Mouse (Mus musculus) limb, embryonic 11.5 days (tissue): Measurements from ENCODE around the gene Serpinh1. TPM values are rescaled to one million over a fixed set of nuclear protein-coding genes. Genes with fewer than 3 reads are reported as not detected.

Source experiments
- ATAC-seq: fragments of 200-750 bp; cut with Nextera tagmentation; 2 replicates; pipeline ENCODE4 v1.8.0; 2017; ENCODE audit warnings: low read depth; ENCODE audit not compliant: insufficient number of reproducible peaks, low FRiP score, low TSS enrichment
- DNase-seq: peaks from one replicate; pipeline ENCODE4 v3.0.0-alpha.2; 2015; ENCODE audit warnings: low spot score
- H3K27ac ChIP-seq: fragments of 300-500 bp; sonication (generic); replicated peaks from 2 replicates; pipeline ENCODE4 v1.5.1; 2014; ENCODE audit warnings: low read depth, mild to moderate bottlenecking, low read length
- H3K27me3 ChIP-seq: fragments of 300-500 bp; sonication (generic); 2 replicates; pipeline ENCODE4 v1.6.1; 2014; ENCODE audit warnings: mild to moderate bottlenecking, low read length, mixed read lengths; ENCODE audit not compliant: control insufficient read depth, insufficient read depth
- H3K36me3 ChIP-seq: fragments of 300-500 bp; sonication (generic); 2 replicates; pipeline ENCODE4 v1.6.1; 2014; ENCODE audit warnings: mild to moderate bottlenecking, low read length, moderate library complexity, mixed read lengths; ENCODE audit not compliant: control insufficient read depth, insufficient read depth
- H3K4me1 ChIP-seq: fragments of 300-500 bp; sonication (generic); 2 replicates; pipeline ENCODE4 v1.6.1; 2014; ENCODE audit warnings: low read length, mixed read lengths; ENCODE audit not compliant: control insufficient read depth, insufficient read depth
- H3K4me2 ChIP-seq: fragments of 300-500 bp; sonication (generic); 2 replicates; pipeline ENCODE4 v1.6.1; 2014; ENCODE audit warnings: low read depth, mild to moderate bottlenecking, moderate library complexity; ENCODE audit not compliant: severe bottlenecking
- H3K4me3 ChIP-seq: fragments of 300-500 bp; sonication (generic); 2 replicates; pipeline ENCODE4 v1.5.1; 2014; ENCODE audit warnings: low read depth, low read length
- H3K9ac ChIP-seq: fragments of 300-500 bp; sonication (generic); 2 replicates; pipeline ENCODE4 v1.6.1; 2014; ENCODE audit warnings: mild to moderate bottlenecking, low read length
- H3K9me3 ChIP-seq: fragments of 300-500 bp; sonication (generic); 2 replicates; pipeline ENCODE4 v1.6.1; 2016; ENCODE audit warnings: low read length; ENCODE audit not compliant: control insufficient read depth
- WGBS: fragments of 180-500 bp; shearing (Covaris S2); extraction: QIAGEN DNeasy Blood & Tissue Kit; methylation state at CpG from one replicate; pipeline ENCODE4 v1.1.7; 2014; 5-methylcytosine and 5-hydroxymethylcytosine counted together
- polyA plus RNA-seq: library from polyadenylated mRNA; unstranded; fragments of >200 nt; fragmentation: Nextera tagmentation; extraction: Ambion mirVana; gene quantifications from 2 replicates; pipeline ENCODE4 v1.2.1, GENCODE M21; 2014

Serpinh1 gene
- polyA plus RNA-seq, 1 experiment from 2014 or later: 413 TPM

DNA sequence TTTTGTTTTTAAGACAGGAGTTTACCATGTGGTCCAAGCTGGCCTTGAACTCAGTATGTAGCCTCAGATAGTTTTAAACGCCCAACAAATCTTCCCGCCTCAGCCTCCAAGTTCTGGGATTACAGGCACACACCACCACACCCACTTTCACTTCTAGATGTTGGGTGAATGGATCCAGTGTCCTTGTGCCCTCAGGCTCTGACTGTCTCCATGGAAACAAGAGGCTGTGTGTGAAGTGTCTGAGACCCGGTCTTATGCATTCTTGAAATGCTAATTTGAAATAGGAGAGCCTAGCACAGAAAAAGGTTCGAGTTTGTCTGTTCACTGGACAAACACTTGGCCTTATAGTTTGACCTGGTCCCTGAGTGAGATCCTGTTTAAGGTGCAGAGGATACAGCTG is 24.2 kb downstream of the Serpinh1 start:
- H3K9ac ChIP-seq: no peak overlapping the region
- no peaks in the 10 kb centered on the region for H3K36me3 ChIP-seq
- no peak overlapping the region for H3K27ac ChIP-seq
- 66% methylated on average over 4 of the region's 4 CpGs for WGBS
- DNase-seq (no peak), ATAC-seq (no peak)
- H3K9me3 ChIP-seq: no peaks in the 10 kb centered on the region
- 0 out of 2 replicates have a peak, but pooled peaks cover 3% of the 10 kb centered on the region for H3K4me1 ChIP-seq
- H3K27me3 ChIP-seq: no peaks in the 10 kb centered on the region
- no peak overlapping the region for H3K4me3 ChIP-seq
- no peak overlapping the region for H3K4me2 ChIP-seq

DNA sequence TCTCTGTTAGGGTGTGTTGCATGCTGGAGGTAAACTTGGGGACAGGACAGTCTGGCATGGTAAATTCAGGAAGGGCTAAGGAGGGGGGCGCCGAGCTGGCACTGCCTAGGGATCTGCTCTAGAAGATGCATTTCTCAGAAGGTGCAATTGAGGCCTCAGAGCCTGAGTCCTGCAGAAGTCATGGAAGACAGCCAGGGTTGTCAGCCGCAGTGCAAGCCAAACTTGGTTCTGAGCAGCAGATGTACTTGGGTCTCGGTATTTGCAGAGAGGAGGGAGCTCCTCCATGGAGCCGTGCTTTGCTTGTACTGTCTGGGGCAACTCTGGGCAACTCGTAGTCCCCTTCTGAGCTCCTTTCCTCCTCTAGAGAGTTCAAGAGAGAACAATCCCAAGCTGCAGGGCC is 26.9 kb downstream of the Serpinh1 start:
- Histone ChIP-seq H3K27me3 (no peaks in the 10 kb centered on the region), H3K4me2 (no peak overlapping the region), H3K36me3 (no peaks in the 10 kb centered on the region), H3K9me3 (no peaks in the 10 kb centered on the region), H3K9ac (no peak overlapping the region), H3K27ac (no peak overlapping the region), H3K4me3 (no peak overlapping the region), H3K4me1 (0 out of 2 replicates have a peak, but pooled peaks cover 3% of the 10 kb centered on the region)
- WGBS: 61% methylated on average over 6 of the region's 6 CpGs
- no peak for ATAC-seq
- DNase-seq: no peak

DNA sequence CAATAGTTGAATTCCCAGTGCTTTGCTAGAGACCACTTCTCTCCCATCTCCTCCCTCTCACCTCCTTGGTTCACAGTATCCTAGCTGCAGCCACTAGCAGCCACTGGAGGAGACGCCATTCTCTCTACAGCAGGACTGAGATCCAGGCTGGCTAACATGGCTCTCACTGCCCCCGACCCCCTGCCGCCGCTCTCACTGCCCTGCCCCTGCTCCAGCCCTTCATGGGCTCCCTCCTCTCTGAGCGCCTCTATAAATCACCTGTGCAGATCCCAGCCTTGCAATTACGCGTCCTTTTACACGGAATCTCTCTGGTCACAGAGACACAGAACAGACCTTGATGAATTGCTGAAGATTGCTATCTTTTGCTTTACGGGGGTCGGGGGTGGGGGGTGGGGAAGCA is 28.2 kb downstream of the Serpinh1 start:
- 5% methylated on average over 10 of the region's 10 CpGs for WGBS
- no peak overlapping the region for H3K4me2 ChIP-seq

DNA sequence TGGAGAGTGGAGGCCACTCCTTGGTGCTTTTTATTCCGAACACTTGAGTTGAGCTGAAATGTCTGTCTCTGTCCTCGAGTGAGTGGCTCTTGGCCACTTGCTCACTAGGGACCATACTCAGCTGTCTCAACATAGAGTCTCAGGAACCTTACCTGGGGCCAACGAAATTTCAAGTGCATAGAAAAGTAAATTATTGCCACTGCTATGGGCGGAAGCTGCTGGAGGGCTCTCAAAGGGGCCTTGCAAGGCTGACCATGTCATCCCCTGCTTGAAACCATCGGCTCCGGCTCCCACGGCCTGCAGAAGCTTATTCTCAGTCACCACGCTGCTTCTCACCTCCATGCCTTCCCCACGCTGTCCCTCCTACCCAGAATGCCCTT is 29.7 kb downstream of the Serpinh1 start:
- no peaks in the 10 kb centered on the region for H3K36me3 ChIP-seq
- ATAC-seq (no peak), DNase-seq (no peak)
- no peak overlapping the region for H3K4me3 ChIP-seq
- WGBS: 82% methylated on average over 9 of the region's 9 CpGs
- H3K4me2 ChIP-seq: no peak overlapping the region
- H3K9me3 ChIP-seq: no peaks in the 10 kb centered on the region
- no peak overlapping the region for H3K27ac ChIP-seq
- no peak overlapping the region for H3K9ac ChIP-seq
- H3K4me1 ChIP-seq: peaks cover 6% of the 10 kb centered on the region; the same call in 1 of the 2 replicates
- no peaks in the 10 kb centered on the region for H3K27me3 ChIP-seq

More for the DNA sequence above, 28.2 kb downstream of the Serpinh1 start:
- Histone ChIP-seq H3K4me3 (no peak overlapping the region), H3K27ac (no peak overlapping the region), H3K36me3 (no peaks in the 10 kb centered on the region), H3K9ac (no peak overlapping the region), H3K27me3 (no peaks in the 10 kb centered on the region), H3K4me1 (peaks cover 6% of the 10 kb centered on the region; the same call in 1 of the 2 replicates), H3K9me3 (no peaks in the 10 kb centered on the region)
- no peak for DNase-seq
- no peak for ATAC-seq

DNA sequence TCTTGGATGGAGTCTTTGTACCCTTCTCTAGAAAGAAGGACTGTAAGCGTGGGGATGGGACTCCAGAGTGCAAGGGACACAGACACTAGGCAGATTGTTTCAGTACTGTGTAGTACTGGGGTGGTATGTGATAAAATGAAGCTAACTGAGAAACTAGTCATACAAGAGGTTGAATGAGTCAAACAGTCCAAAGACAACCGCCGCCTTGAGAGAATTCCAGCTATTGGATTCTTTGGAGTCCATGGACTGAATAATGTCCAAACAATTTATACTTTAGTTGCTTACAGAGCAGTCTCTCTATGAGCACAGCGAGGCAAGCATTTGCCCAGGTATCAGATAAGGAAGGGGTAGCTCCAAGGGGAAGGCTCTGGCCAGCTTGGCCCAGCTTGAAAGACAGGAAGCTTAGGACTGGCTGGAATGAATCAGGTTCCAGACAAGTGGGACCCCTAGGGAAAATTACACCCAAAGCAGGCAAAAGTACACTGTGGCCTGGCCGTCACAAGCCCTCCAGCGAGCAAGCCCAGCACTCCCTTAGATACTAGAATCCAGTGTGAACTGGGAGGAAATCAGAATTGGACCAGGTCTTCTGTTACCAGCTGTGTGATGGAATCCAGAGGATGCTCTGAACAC is 30.2 kb downstream of the Serpinh1 start:
- Histone ChIP-seq H3K4me3 (no peak overlapping the region), H3K4me2 (no peak overlapping the region), H3K36me3 (no peaks in the 10 kb centered on the region), H3K4me1 (peaks cover 6% of the 10 kb centered on the region), H3K27me3 (no peaks in the 10 kb centered on the region), H3K9ac (no peak overlapping the region), H3K27ac (no peak overlapping the region), H3K9me3 (no peaks in the 10 kb centered on the region)
- ATAC-seq (no peak), DNase-seq (no peak)
- 86% methylated on average over 6 of the region's 6 CpGs for WGBS

DNA sequence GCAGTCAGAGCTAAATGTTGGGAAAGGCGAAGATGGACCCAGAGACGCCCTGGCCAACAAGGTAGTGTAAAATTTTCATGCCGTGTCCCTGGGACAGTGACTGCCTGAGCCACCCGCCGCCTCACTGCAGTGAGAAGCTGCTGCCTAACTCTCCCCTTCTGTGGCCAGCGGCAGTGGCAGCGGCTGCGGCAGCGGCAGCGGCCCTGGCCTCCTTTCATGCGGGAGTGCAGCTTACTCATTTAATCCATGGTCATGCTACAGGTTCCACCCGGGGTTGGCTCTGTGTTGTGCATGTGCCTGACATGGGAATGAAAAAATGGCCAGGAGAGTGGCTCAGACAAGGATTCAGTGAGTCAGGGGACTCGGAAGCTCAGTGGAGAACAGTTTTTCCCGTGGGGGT is 32.5 kb downstream of the Serpinh1 start:
- Histone ChIP-seq H3K27me3 (no peaks in the 10 kb centered on the region), H3K4me3 (no peak overlapping the region), H3K4me1 (peaks cover 6% of the 10 kb centered on the region), H3K4me2 (no peak overlapping the region), H3K9me3 (no peaks in the 10 kb centered on the region), H3K9ac (no peak overlapping the region), H3K36me3 (no peaks in the 10 kb centered on the region), H3K27ac (no peak overlapping the region)
- peak; percentile 38 for DNase-seq
- ATAC-seq: no peak
- WGBS: 36% methylated on average over 14 of the region's 14 CpGs

DNA sequence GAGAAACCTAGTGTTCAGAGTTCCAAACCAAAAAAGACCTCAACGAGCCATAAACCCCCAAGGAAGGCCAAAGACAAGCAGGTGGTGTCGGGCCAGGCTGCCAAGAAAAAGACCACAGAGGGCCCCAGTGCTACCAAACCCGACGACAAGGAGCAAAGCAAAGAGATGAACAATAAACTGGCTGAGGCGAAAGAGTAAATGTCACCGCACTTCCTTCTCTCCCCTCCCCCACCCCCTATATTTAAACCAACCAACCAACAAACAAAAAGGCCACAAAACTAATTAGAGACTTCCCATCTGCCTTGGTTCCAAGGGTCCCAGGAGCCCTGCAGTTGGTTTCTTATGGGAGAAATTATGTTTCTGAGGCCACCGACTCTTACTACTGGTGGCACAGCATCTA is 35.6 kb downstream of the Serpinh1 start:
- Histone ChIP-seq H3K27ac (no peak overlapping the region), H3K4me3 (no peak overlapping the region), H3K36me3 (no peaks in the 10 kb centered on the region), H3K9ac (no peak overlapping the region), H3K9me3 (no peaks in the 10 kb centered on the region), H3K4me1 (peaks cover 10% of the 10 kb centered on the region), H3K4me2 (no peak overlapping the region), H3K27me3 (no peaks in the 10 kb centered on the region)
- WGBS: 75% methylated on average over 7 of the region's 7 CpGs
- no peak for ATAC-seq
- DNase-seq: no peak

DNA sequence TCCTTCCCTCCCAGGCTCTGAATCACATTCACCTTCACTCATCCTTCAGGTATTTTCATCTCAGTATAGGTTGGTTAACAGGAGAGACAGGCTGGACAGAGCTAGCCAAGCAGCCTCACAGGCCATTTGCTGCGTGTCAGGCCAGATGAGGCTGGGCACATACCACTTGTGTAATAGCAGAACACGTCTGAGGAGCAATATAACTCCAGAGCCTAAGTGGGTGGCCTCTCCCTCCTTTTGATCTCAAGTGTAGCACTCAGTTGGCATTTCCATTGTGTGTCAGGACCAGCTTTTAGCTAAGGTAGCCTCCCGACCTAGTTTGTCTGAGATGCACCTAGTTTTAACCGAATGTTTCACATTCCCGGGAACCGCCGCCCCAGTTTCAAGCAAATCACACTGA is 36.8 kb downstream of the Serpinh1 start:
- DNase-seq (no peak), ATAC-seq (no peak)
- no peaks in the 10 kb centered on the region for H3K27me3 ChIP-seq
- H3K36me3 ChIP-seq: no peaks in the 10 kb centered on the region
- 55% methylated on average over 7 of the region's 7 CpGs for WGBS
- H3K4me2 ChIP-seq: no peak overlapping the region
- peaks cover 17% of the 10 kb centered on the region for H3K4me1 ChIP-seq
- no peak overlapping the region for H3K27ac ChIP-seq
- no peak overlapping the region for H3K9ac ChIP-seq
- H3K4me3 ChIP-seq: no peak overlapping the region
- H3K9me3 ChIP-seq: no peaks in the 10 kb centered on the region

DNA sequence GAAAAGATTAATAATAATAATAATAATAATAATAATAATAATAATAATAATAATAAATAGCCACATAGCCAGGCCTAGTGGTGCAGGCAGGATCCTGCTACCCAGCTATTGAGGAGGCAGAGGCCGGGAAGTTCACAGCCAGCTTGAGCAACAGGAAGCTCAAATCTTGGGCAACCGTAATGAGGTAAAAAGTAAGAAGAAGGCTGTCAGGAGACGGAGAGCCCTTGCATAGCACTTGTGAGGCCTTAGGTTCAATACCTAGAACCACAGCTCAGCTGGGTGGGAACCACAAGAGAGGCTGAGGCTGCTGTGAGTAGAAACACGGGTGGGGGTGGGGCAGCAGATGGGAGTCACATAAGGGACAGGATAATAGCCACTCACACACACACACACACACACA is 38.5 kb downstream of the Serpinh1 start:
- DNase-seq (no peak), ATAC-seq (no peak)
- Histone ChIP-seq H3K27ac (no peak overlapping the region), H3K27me3 (no peaks in the 10 kb centered on the region), H3K9ac (no peak overlapping the region), H3K4me3 (no peak overlapping the region), H3K4me1 (peaks cover 14% of the 10 kb centered on the region), H3K9me3 (no peaks in the 10 kb centered on the region), H3K4me2 (no peak overlapping the region), H3K36me3 (no peaks in the 10 kb centered on the region)
- 91% methylated on average over 4 of the region's 4 CpGs for WGBS
